Mouse (Mus musculus): ENCODE results near the gene Olfr1184. TPM values are rescaled to one million over a fixed set of nuclear protein-coding genes. Genes with fewer than 3 reads are reported as not detected.
"Not testable (repeated sequence)": the region's sequence is repeated elsewhere in the genome, so short reads cannot be mapped to it uniquely, and the experiment has no call there.

Gene Olfr1184
- not detected in 2 replicates for polyA plus RNA-seq (2016; fragmentation: Nextera tagmentation; extraction: Ambion mirVana)

DNA sequence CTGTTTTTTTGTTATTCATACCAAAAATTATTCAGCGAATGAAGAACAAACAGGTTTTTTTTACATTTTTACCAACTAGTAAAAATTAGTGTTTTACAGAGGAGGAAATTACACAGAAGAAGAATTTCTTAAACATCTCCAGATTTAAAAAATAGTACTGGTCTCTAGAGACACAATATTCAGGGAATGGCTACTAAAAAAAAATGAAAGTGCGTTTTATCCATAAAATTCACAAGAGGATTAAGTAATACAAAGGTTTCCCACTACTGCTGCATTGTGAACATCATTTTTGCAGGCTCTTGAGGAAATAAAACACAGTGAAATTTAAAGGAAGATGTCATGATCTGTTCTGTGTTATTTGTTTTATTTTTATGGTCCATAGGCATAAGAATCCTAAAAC is at the start of gene Olfr1184:
TSS of gene Olfr1184 (plus strand) at position 301 of the 400 bp plus-strand sequence.
- ATAC-seq (ENCODE audit: low FRiP score), result no peak

DNA sequence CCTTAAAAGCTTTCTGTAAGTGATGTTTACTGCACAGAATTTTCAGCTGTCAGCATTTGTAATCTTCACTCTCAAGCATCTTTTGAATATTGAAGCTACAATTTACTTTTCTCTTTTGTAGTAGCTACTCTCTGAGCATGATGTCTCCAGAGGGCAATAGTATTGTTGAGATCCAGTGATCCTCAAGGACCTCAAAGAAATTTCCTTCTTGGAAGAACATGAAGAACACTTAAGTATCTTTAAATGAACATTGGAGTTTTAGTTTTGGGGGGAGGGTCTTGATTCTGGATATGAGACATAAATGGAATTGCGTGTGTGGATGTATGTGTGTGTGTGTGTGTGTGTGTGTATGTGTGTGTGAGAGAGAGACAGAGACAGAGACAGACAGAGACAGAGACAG is 34.4 kb upstream of the Olfr1184 start, which contains the start of gene Gm13757:
TSS of gene Gm13757 (minus strand) at position 101 of the 400 bp plus-strand sequence.
- H3K4me1 ChIP-seq, result no peaks in the 10 kb centered on the region
- no peaks in the 10 kb centered on the region for H3K9me3 ChIP-seq (replicated peaks)
- no peak within 1 kb of the TSS for H3K4me3 ChIP-seq
- H3K9ac ChIP-seq, result no peak within 1 kb of the TSS
- 90% methylated on average over 1 of the region's 1 CpGs for WGBS
- H3K27me3 ChIP-seq, result no peaks in the 10 kb centered on the region
- H3K27ac ChIP-seq, result no peak within 1 kb of the TSS
- no peak within 1 kb of the TSS for H3K4me2 ChIP-seq (replicated peaks)
- H3K36me3 ChIP-seq, result no peaks in the 10 kb centered on the region
- no peak for ATAC-seq (ENCODE audit: low FRiP score)

More for the DNA sequence above, at the start of gene Olfr1184:
- 89% methylated on average over 2 of the region's 2 CpGs for WGBS
- Histone ChIP-seq H3K4me1 (no peaks in the 10 kb centered on the region), H3K4me2 (replicated peaks) (no peak within 1 kb of the TSS), H3K36me3 (no peaks in the 10 kb centered on the region), H3K9me3 (replicated peaks) (no peaks in the 10 kb centered on the region), H3K9ac (no peak within 1 kb of the TSS), H3K27ac (no peak within 1 kb of the TSS), H3K4me3 (no peak within 1 kb of the TSS), H3K27me3 (no peaks in the 10 kb centered on the region)

DNA sequence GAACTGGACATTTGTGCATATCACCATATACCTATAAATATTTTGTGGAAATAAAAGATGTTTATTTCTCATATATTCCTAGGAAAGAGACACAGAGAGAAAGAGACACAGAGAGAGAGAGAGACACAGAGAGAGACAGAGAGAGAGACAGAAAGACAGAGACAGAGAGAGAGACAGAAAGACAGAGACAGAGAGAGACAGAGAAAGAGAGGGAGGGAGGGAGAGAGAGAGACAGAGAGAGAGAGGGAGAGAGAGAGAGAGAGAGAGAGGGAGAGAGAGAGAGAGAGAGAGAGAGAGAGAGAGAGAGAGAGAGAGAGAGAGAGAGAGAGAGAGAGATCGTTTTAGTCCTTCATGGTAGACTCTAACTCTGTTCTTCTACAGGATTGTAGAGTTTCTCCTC is 28.8 kb upstream of the Olfr1184 start, which contains the start of gene Olfr1183:
TSS of gene Olfr1183 (plus strand) at position 301 of the 400 bp plus-strand sequence.
- not testable (repeated sequence) for H3K36me3 ChIP-seq; H3K27me3 ChIP-seq; H3K9ac ChIP-seq; H3K4me2 ChIP-seq (replicated peaks); H3K9me3 ChIP-seq (replicated peaks); H3K4me3 ChIP-seq; H3K27ac ChIP-seq; ATAC-seq (ENCODE audit: low FRiP score); H3K4me1 ChIP-seq
- WGBS, result 89% methylated on average over 1 of the region's 1 CpGs

DNA sequence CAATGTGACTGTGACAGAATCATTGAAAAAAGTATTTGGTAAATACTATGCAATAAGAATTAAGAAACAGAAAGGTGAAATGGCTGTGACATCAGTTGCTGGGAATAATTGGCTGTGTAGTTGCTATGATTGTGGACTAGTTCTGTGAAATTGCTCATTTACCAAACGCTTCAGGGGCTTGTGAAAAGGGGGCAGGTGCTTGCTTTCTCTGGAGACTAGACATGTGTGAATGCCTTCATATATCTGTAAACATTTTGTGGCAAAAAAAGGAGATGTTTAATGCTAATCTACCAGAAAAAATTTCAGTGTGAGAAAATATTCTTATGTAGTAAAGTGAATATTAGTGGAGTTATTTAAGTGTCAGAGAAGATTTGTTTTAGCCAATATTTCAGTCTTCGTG is 9.6 kb downstream of the Olfr1184 start, which contains the start of gene Olfr1185-ps1:
TSS of gene Olfr1185-ps1 (plus strand) at position 301 of the 400 bp plus-strand sequence.
- H3K4me1 ChIP-seq, result no peaks in the 10 kb centered on the region
- H3K9me3 ChIP-seq (replicated peaks), result no peaks in the 10 kb centered on the region
- no peak within 1 kb of the TSS for H3K27ac ChIP-seq
- no peak for ATAC-seq (ENCODE audit: low FRiP score)
- no peak within 1 kb of the TSS for H3K4me3 ChIP-seq
- 81% methylated on average over 2 of the region's 2 CpGs for WGBS
- no peak within 1 kb of the TSS for H3K9ac ChIP-seq
- H3K4me2 ChIP-seq (replicated peaks), result no peak within 1 kb of the TSS
- no peaks in the 10 kb centered on the region for H3K27me3 ChIP-seq
- no peaks in the 10 kb centered on the region for H3K36me3 ChIP-seq

DNA sequence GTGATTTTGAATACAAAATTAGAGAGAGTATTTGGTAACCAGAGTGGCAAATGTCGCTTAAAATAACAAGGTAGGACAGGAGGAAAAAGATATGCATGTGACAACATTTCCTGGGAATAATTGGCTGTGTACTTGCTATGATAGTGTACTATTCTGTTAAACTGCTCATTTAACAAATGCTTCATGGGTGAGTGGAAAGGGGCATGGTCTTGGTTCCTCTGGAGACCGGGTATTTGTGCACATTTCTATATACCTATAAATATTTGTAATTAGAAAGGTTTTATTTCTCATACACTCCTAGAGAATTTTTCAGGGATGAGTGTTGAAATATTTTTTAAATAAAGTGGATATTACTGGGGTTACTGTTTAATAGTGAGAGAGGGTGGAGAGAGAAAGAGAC is 34.9 kb downstream of the Olfr1184 start, which contains the start of gene Olfr1186:
TSS of gene Olfr1186 (plus strand) at position 301 of the 400 bp plus-strand sequence.
- ATAC-seq (ENCODE audit: low FRiP score), result no peak
- Histone ChIP-seq H3K27me3 (no peaks in the 10 kb centered on the region), H3K36me3 (no peaks in the 10 kb centered on the region), H3K9me3 (replicated peaks) (no peaks in the 10 kb centered on the region), H3K4me1 (no peaks in the 10 kb centered on the region), H3K27ac (no peak within 1 kb of the TSS), H3K9ac (no peak within 1 kb of the TSS), H3K4me2 (replicated peaks) (no peak within 1 kb of the TSS), H3K4me3 (no peak within 1 kb of the TSS)
- WGBS, result 84% methylated on average over 2 of the region's 2 CpGs

DNA sequence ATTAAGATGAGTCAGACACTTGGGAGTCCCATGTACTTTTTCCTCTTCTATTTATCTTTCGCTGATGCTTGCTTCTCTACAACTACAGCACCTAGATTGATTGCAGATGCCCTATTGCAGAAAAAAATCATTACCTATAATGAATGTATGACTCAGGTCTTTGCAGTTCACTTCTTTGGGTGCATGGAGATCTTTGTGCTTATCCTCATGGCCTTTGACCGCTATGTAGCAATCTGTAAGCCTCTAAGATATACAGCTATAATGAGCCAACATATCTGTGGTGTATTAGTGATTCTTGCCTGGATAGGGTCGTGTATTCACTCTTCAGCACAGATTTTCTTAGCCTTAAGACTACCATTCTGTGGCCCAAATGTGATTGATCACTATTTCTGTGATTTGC is 42.3 kb downstream of the Olfr1184 start:
- Histone ChIP-seq H3K36me3 (no peaks in the 10 kb centered on the region), H3K9ac (no peak overlapping the region), H3K27ac (no peak overlapping the region), H3K4me3 (no peak overlapping the region), H3K27me3 (no peaks in the 10 kb centered on the region), H3K4me1 (no peaks in the 10 kb centered on the region), H3K9me3 (replicated peaks) (no peaks in the 10 kb centered on the region), H3K4me2 (replicated peaks) (no peak overlapping the region)
- no peak for ATAC-seq (ENCODE audit: low FRiP score)
- 77% methylated on average over 3 of the region's 3 CpGs for WGBS

Other genes starting within 250 kb of the Olfr1184 start
- gene Olfr1173, start 203.7 kb upstream of the Olfr1184 start, polyA plus RNA-seq (2016; fragmentation: Nextera tagmentation; extraction: Ambion mirVana), result not detected in 2 replicates
- gene Olfr1174-ps, start 168.5 kb upstream of the Olfr1184 start, polyA plus RNA-seq (2016; fragmentation: Nextera tagmentation; extraction: Ambion mirVana), result not detected in 2 replicates
- gene Olfr1175-ps, start 156.4 kb upstream of the Olfr1184 start, polyA plus RNA-seq (2016; fragmentation: Nextera tagmentation; extraction: Ambion mirVana), result not detected in 2 replicates
- not detected in 2 replicates for gene Olfr1176, start 146.9 kb upstream of the Olfr1184 start, polyA plus RNA-seq (2016; fragmentation: Nextera tagmentation; extraction: Ambion mirVana)
- not detected in 2 replicates for gene Olfr1177-ps, start 137.1 kb upstream of the Olfr1184 start, polyA plus RNA-seq (2016; fragmentation: Nextera tagmentation; extraction: Ambion mirVana)
- gene Olfr1178, start 96.5 kb upstream of the Olfr1184 start, polyA plus RNA-seq (2016; fragmentation: Nextera tagmentation; extraction: Ambion mirVana), result not detected in 2 replicates
- not detected in 2 replicates for gene Olfr1179, start 77.1 kb upstream of the Olfr1184 start, polyA plus RNA-seq (2016; fragmentation: Nextera tagmentation; extraction: Ambion mirVana)
- gene Olfr1180, start 64.4 kb upstream of the Olfr1184 start, polyA plus RNA-seq (2016; fragmentation: Nextera tagmentation; extraction: Ambion mirVana), result not detected in 2 replicates
- gene Olfr1181, start 57.4 kb upstream of the Olfr1184 start, polyA plus RNA-seq (2016; fragmentation: Nextera tagmentation; extraction: Ambion mirVana), result not detected in 2 replicates
- gene Gm13757, start 34.5 kb upstream of the Olfr1184 start, polyA plus RNA-seq (2016; fragmentation: Nextera tagmentation; extraction: Ambion mirVana), result not detected in 2 replicates
- gene Olfr1183, start 28.7 kb upstream of the Olfr1184 start, polyA plus RNA-seq (2016; fragmentation: Nextera tagmentation; extraction: Ambion mirVana), result not detected in 2 replicates
- not detected in 2 replicates for gene Olfr1185-ps1, start 9.7 kb downstream of the Olfr1184 start, polyA plus RNA-seq (2016; fragmentation: Nextera tagmentation; extraction: Ambion mirVana)
- gene Olfr1186, start 35.0 kb downstream of the Olfr1184 start, polyA plus RNA-seq (2016; fragmentation: Nextera tagmentation; extraction: Ambion mirVana), result not detected in 2 replicates
- gene Olfr1188, start 73.3 kb downstream of the Olfr1184 start, polyA plus RNA-seq (2016; fragmentation: Nextera tagmentation; extraction: Ambion mirVana), result not detected in 2 replicates
- not detected in 2 replicates for gene Olfr1189, start 102.9 kb downstream of the Olfr1184 start, polyA plus RNA-seq (2016; fragmentation: Nextera tagmentation; extraction: Ambion mirVana)
- gene Olfr1191-ps1, start 156.9 kb downstream of the Olfr1184 start, polyA plus RNA-seq (2016; fragmentation: Nextera tagmentation; extraction: Ambion mirVana), result not detected in 2 replicates
- not detected in 2 replicates for gene Olfr1192-ps1, start 164.9 kb downstream of the Olfr1184 start, polyA plus RNA-seq (2016; fragmentation: Nextera tagmentation; extraction: Ambion mirVana)
- gene Olfr1193, start 192.0 kb downstream of the Olfr1184 start, polyA plus RNA-seq (2016; fragmentation: Nextera tagmentation; extraction: Ambion mirVana), result not detected in 2 replicates
- not detected in 2 replicates for gene Olfr1195, start 205.6 kb downstream of the Olfr1184 start, polyA plus RNA-seq (2016; fragmentation: Nextera tagmentation; extraction: Ambion mirVana)
- not detected in 2 replicates for gene Olfr1196, start 221.0 kb downstream of the Olfr1184 start, polyA plus RNA-seq (2016; fragmentation: Nextera tagmentation; extraction: Ambion mirVana)
- not detected in 2 replicates for gene Olfr1197, start 248.8 kb downstream of the Olfr1184 start, polyA plus RNA-seq (2016; fragmentation: Nextera tagmentation; extraction: Ambion mirVana)

Measured in hindbrain, embryonic 12.5 days (tissue).